Mouse (Mus musculus) E14TG2a.4 (cell line): ENCODE measurements around the gene Smc3.

Source experiments
- H3K27me3 ChIP-seq: 2 replicates; pipeline ENCODE4 v1.6.1; 2014; ENCODE audit warnings: low read length, control low read depth; ENCODE audit not compliant: insufficient read depth
- H3K36me3 ChIP-seq: 2 replicates; pipeline ENCODE4 v1.6.1; 2014; ENCODE audit warnings: low read length, control low read depth; ENCODE audit not compliant: insufficient read depth
- H3K4me1 ChIP-seq: replicated peaks from 2 replicates; pipeline ENCODE4 v1.6.1; 2014; ENCODE audit warnings: low read depth, low read length, control low read depth
- H3K4me3 ChIP-seq: replicated peaks from 2 replicates; pipeline ENCODE4 v1.5.1; 2014; ENCODE audit warnings: mild to moderate bottlenecking, low read length
- H3K9me3 ChIP-seq: 2 replicates; pipeline ENCODE4 v1.6.1; 2014; ENCODE audit warnings: low read length, control low read depth
- CTCF ChIP-seq: conservative IDR thresholded peaks from 2 replicates; pipeline ENCODE4 v1.5.1; 2014; ENCODE audit warnings: low read length
- NANOG ChIP-seq: IDR thresholded peaks from 2 replicates; pipeline ENCODE4 v1.6.1; 2014; ENCODE audit warnings: borderline replicate concordance, low read length, mixed read lengths
- POU5F1 ChIP-seq: IDR thresholded peaks from 2 replicates; pipeline ENCODE4 v1.6.1; 2014; ENCODE audit warnings: low read length, borderline replicate concordance

Gene Smc3

GRCm38 (mm10) chr19:53560436-53560835 is 39.8 kb upstream of the Smc3 start:
- Histone ChIP-seq H3K27me3 (no peaks in the 10 kb centered on the region), H3K36me3 (no peaks in the 10 kb centered on the region), H3K4me3 (no peak overlapping the region), H3K4me1 (peaks cover 38% of the 10 kb centered on the region), H3K9me3 (peaks cover 11% of the 10 kb centered on the region)
- TF ChIP-seq NANOG (no peak), POU5F1 (no peak), CTCF (no peak)

GRCm38 (mm10) chr19:53564174-53564573 is 36.0 kb upstream of the Smc3 start:
- Histone ChIP-seq H3K36me3 (no peaks in the 10 kb centered on the region), H3K27me3 (no peaks in the 10 kb centered on the region), H3K4me3 (no peak overlapping the region), H3K9me3 (peaks cover 11% of the 10 kb centered on the region), H3K4me1 (peaks cover 11% of the 10 kb centered on the region)
- TF ChIP-seq POU5F1 (no peak), CTCF (no peak), NANOG (no peak)

- no peaks in the 10 kb centered on the region for H3K27me3 ChIP-seq
- peaks cover 11% of the 10 kb centered on the region for H3K4me1 ChIP-seq
- TF ChIP-seq POU5F1 (no peak), NANOG (no peak), CTCF (no peak)
- no peaks in the 10 kb centered on the region for H3K9me3 ChIP-seq
- no peak overlapping the region for H3K4me3 ChIP-seq
- H3K36me3 ChIP-seq: no peaks in the 10 kb centered on the region
Measured at GRCm38 (mm10) chr19:53565565-53566277, 34.5 kb upstream of the Smc3 start.

- H3K9me3 ChIP-seq: no peaks in the 10 kb centered on the region
- no peaks in the 10 kb centered on the region for H3K36me3 ChIP-seq
- H3K4me3 ChIP-seq: no peak overlapping the region
- H3K4me1 ChIP-seq: peaks cover 31% of the 10 kb centered on the region
- H3K27me3 ChIP-seq: no peaks in the 10 kb centered on the region
- no peak for TF ChIP-seq CTCF
Measured at GRCm38 (mm10) chr19:53567864-53568263, 32.3 kb upstream of the Smc3 start.

DNA sequence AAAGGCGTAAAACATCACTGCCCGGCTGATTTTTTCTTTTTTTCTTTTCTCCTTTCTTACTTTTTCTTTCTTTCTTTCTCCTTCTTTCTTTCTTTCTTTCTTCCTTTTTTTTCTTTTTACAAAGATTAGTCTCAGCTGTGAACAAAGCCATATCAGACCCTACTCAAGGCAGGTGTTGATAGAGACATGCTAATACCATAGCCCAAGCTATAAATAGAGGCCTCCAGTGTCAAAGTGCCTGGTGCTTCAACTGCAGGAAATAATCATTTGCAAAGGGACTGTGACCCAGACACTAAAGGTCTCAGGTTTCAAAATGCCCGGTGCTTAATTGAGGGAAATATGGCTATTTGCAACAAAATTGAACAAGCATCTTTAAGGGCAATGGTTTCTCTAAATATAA is 31.6 kb upstream of the Smc3 start:
- no peak overlapping the region for H3K4me3 ChIP-seq
- TF ChIP-seq POU5F1 (no peak), NANOG (no peak), CTCF (no peak)
- H3K9me3 ChIP-seq: no peaks in the 10 kb centered on the region
- peaks cover 38% of the 10 kb centered on the region for H3K4me1 ChIP-seq
- no peaks in the 10 kb centered on the region for H3K27me3 ChIP-seq
- no peaks in the 10 kb centered on the region for H3K36me3 ChIP-seq

GRCm38 (mm10) chr19:53571056-53571455 is 29.1 kb upstream of the Smc3 start:
- no peaks in the 10 kb centered on the region for H3K9me3 ChIP-seq
- peaks cover 58% of the 10 kb centered on the region for H3K4me1 ChIP-seq
- H3K4me3 ChIP-seq: no peak overlapping the region
- TF ChIP-seq NANOG (no peak), POU5F1 (no peak), CTCF (no peak)
- H3K27me3 ChIP-seq: no peaks in the 10 kb centered on the region
- H3K36me3 ChIP-seq: no peaks in the 10 kb centered on the region

DNA sequence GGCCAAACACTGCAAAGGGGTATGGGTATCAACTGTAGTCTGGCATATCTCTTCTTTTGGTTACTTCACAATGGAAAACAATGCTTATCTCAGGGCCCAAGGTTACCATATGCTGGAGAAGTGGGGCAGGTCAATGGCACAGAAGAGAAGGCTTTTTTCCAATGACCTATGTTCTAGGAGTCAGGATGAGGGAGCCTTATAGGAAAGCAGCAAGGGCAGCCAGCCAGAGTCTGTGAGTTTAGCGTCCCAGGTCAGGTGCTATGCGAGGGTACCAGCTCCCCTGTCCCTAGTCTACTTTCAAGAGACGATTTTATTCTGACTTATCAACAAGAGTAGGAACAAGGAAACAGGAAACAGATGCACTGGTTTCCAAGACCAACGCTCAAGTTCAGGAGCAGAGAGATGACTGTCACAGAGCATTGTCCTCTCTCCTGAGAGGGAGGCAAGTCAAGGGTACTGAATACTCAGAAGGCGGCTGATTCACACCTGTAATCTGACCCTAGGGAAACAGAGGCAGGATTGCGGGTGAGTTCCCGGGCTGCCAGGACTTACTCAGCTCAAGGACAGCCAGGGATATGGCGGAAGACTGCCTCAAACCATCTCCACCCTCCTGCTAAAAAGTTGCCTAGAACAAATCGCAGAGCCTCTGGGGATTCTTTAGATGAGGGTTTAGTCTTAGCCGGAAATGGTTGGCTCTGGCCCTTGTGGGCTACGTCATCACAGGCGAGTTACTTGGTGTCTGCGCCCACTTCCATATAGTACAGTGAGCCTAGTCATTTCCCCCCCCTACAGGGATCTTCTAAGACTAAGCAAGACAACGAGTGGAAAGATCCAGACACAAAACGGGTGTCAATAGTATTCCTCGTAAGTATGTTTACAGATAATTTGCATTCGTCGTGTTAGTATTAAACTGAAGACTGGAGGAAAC is 28.4 kb upstream of the Smc3 start:
- no peaks in the 10 kb centered on the region for H3K27me3 ChIP-seq
- TF ChIP-seq NANOG: no peak
- TF ChIP-seq CTCF: no peak
- TF ChIP-seq POU5F1: no peak
- peaks cover 61% of the 10 kb centered on the region for H3K4me1 ChIP-seq
- H3K36me3 ChIP-seq: no peaks in the 10 kb centered on the region
- H3K4me3 ChIP-seq: no peak overlapping the region; the same call in 1 of the 2 replicates
- H3K9me3 ChIP-seq: no peaks in the 10 kb centered on the region

DNA sequence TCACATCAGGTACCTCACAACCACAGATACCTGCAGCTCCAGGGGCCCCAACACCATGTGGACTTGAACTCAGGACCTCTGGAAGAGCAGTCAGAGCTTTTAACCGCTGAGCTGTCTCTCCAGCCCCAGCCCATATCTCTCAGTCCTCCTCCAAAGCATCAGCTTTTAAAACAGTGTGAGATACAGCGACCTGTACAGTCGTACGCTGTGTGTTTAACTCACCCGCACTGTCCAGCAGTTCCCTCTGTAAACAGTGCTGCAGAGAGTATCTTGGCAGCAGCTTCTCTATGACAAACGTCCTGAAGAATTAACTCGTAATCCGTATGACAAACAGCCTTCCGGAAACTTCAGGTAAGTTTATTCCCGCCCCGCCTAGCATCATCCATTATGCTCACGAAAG is 27.6 kb upstream of the Smc3 start:
- H3K36me3 ChIP-seq: no peaks in the 10 kb centered on the region
- no peak overlapping the region for H3K4me3 ChIP-seq
- H3K9me3 ChIP-seq: no peaks in the 10 kb centered on the region
- H3K27me3 ChIP-seq: no peaks in the 10 kb centered on the region
- H3K4me1 ChIP-seq: peaks cover 68% of the 10 kb centered on the region
- no peak for TF ChIP-seq CTCF
- no peak for TF ChIP-seq POU5F1
- TF ChIP-seq NANOG: no peak
